Comparison of ENCODE assay signal across 10 mouse cellular contexts in genomic region chr4:106859476-106859875, GRCm38 (mm10). TPM values are rescaled to one million over a fixed set of nuclear protein-coding genes. Genes with fewer than 3 reads are reported as not detected.
A peak's percentile ranks its signal among the peaks of the same experiment; 100 is the strongest.
DNase-seq lines count a peak whose midpoint lies in the region; ATAC-seq lines count a peak whose summit lies in the region.
"Had no signal": no experiment of that assay in that cellular context is flagged by ENCODE, and none has a peak within 500 bp of the region (broad histone marks: within the 10 kb centered on the region; RNA-seq: fewer than 3 reads in every experiment).

No protein-coding gene starts in this region.

- no peak overlapping the region for H3K9ac ChIP-seq in hindbrain, embryonic 12.5 days
- H3K9ac ChIP-seq in hindbrain, embryonic 13.5 days: no peak overlapping the region
- no peak overlapping the region for H3K9ac ChIP-seq in stomach, embryonic 15.5 days
- H3K9ac ChIP-seq: midbrain, embryonic 12.5 days had no signal

- H3K4me1 ChIP-seq in hindbrain, embryonic 12.5 days: peaks cover 39% of the 10 kb centered on the region
- peaks cover 33% of the 10 kb centered on the region for H3K4me1 ChIP-seq in hindbrain, embryonic 13.5 days (replicated peaks)
- H3K4me1 ChIP-seq in stomach, embryonic 15.5 days: peaks cover 34% of the 10 kb centered on the region

- ATAC-seq in hindbrain, embryonic 12.5 days (ENCODE audit: low FRiP score): no peak
- ATAC-seq in hindbrain, embryonic 13.5 days (ENCODE audit: low FRiP score): no peak
- peak; percentile 12; the same call in 1 of the 2 replicates for ATAC-seq in stomach, embryonic 15.5 days (ENCODE audit: insufficient read depth, low FRiP score, low read depth)

- no peaks in the 10 kb centered on the region for H3K9me3 ChIP-seq in hindbrain, embryonic 12.5 days (replicated peaks)
- H3K9me3 ChIP-seq in hindbrain, embryonic 13.5 days: no peaks in the 10 kb centered on the region
- no peaks in the 10 kb centered on the region for H3K9me3 ChIP-seq in stomach, embryonic 15.5 days

- H3K4me2 ChIP-seq in hindbrain, embryonic 12.5 days (replicated peaks): no peak overlapping the region
- no peak overlapping the region for H3K4me2 ChIP-seq in hindbrain, embryonic 13.5 days
- H3K4me2 ChIP-seq in stomach, embryonic 15.5 days: no peak overlapping the region
- H3K4me2 ChIP-seq: midbrain, embryonic 12.5 days had no signal

- peak overlapping the region; percentile 23; the same call in 1 of the 2 replicates for H3K27ac ChIP-seq in hindbrain, embryonic 12.5 days
- H3K27ac ChIP-seq in hindbrain, embryonic 13.5 days: no peak overlapping the region
- H3K27ac ChIP-seq in stomach, embryonic 15.5 days: no peak overlapping the region
- H3K27ac ChIP-seq: left cerebral cortex, adult 2 months had no signal

- H3K4me3 ChIP-seq in hindbrain, embryonic 12.5 days: no peak overlapping the region
- no peak overlapping the region for H3K4me3 ChIP-seq in hindbrain, embryonic 13.5 days
- H3K4me3 ChIP-seq in stomach, embryonic 15.5 days (replicated peaks): no peak overlapping the region
- H3K4me3 ChIP-seq: left cerebral cortex, adult 2 months; midbrain, embryonic 12.5 days had no signal

- H3K36me3 ChIP-seq in hindbrain, embryonic 12.5 days: no peaks in the 10 kb centered on the region
- H3K36me3 ChIP-seq in hindbrain, embryonic 13.5 days: no peaks in the 10 kb centered on the region
- H3K36me3 ChIP-seq in stomach, embryonic 15.5 days: no peaks in the 10 kb centered on the region
- H3K36me3 ChIP-seq: midbrain, embryonic 12.5 days had no signal

- DNase-seq in embryo, embryonic 11 days: peak; percentile 67
- peak; percentile 60 to 68 for DNase-seq in kidney, postnatal 36 days
- DNase-seq in frontal cortex, postnatal 10 days (ENCODE audit: low spot score in 2 of 2): no peak
- DNase-seq in spleen, adult 12 weeks (ENCODE audit: low spot score): no peak
- DNase-seq: cerebellum, adult 18-20 months had no signal

- no peaks in the 10 kb centered on the region for H3K27me3 ChIP-seq in hindbrain, embryonic 12.5 days
- H3K27me3 ChIP-seq in hindbrain, embryonic 13.5 days: 0 out of 2 replicates have a peak, but pooled peaks cover 3% of the 10 kb centered on the region
- no peaks in the 10 kb centered on the region for H3K27me3 ChIP-seq in stomach, embryonic 15.5 days (replicated peaks)

RNA-seq across cellular contexts. Expression of gene Ssbp3, which starts 51.0 kb away (rescaled TPM):
- 285 and 302 TPM in 2 replicates for polyA plus RNA-seq in hindbrain, embryonic 12.5 days (2016; fragmentation: Nextera tagmentation; extraction: Ambion mirVana)
- 179 and 180 TPM in 2 replicates for polyA plus RNA-seq in hindbrain, embryonic 13.5 days (2015; fragmentation: Nextera tagmentation; extraction: Ambion mirVana)
- 92.4 and 98.5 TPM in 2 replicates for polyA plus RNA-seq in stomach, embryonic 15.5 days (2015; fragmentation: Nextera tagmentation; extraction: Ambion mirVana)

RNA-seq across cellular contexts. Expression of gene Acot11, which starts 54.7 kb away (rescaled TPM):
- 2.4 TPM in 2 replicates for polyA plus RNA-seq in hindbrain, embryonic 12.5 days (2016; fragmentation: Nextera tagmentation; extraction: Ambion mirVana)
- 1.3 and 1.5 TPM in 2 replicates for polyA plus RNA-seq in hindbrain, embryonic 13.5 days (2015; fragmentation: Nextera tagmentation; extraction: Ambion mirVana)
- polyA plus RNA-seq in stomach, embryonic 15.5 days (2015; fragmentation: Nextera tagmentation; extraction: Ambion mirVana): 6.2 and 6.9 TPM in 2 replicates

Comparison
In these comparisons a context has a peak if more than half of its experiments do, and no peak if none do; other contexts are left out.
1. DNase-seq: peak in embryo, embryonic 11 days (single experiment) and kidney, postnatal 36 days (2 of 2); none in frontal cortex, postnatal 10 days (0 of 2) and spleen, adult 12 weeks (single experiment).